Mouse (Mus musculus): ENCODE measurements around the gene Psd. TPM values are rescaled to one million over a fixed set of nuclear protein-coding genes. Genes with fewer than 3 reads are reported as not detected.

Psd gene
- 386 and 422 TPM in 2 replicates for polyA plus RNA-seq (2012; rRNA removed)

DNA sequence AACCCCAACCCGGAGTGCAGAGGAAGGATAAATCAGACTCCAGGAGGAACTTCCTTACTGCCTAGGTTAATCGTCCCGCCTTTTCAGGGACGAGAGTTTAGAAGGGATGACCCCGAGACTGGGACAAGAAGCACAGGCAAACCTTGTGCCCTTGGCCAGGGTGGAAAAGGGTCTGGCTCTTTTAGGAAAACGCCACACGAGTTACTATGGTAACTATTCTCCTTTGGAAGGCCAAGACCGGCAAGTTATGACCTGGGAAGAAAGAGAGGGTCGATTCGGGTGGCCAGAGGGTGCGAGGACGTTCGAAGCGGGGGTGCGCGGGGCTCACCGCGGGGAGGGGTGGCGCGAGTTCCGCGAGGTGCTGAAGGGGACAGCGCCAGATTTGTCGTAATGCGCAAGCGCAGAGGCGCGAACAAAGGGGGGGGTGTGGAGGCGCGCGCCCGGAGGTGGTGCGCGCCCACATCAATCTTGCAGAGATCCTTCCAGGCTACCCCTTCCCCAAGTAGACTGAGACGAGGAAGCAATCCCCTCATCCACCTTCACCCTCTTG lies at the start of gene Psd:
Gene Psd, minus strand, starts transcription at position 401 of the 550 bp plus-strand sequence.

DNA sequence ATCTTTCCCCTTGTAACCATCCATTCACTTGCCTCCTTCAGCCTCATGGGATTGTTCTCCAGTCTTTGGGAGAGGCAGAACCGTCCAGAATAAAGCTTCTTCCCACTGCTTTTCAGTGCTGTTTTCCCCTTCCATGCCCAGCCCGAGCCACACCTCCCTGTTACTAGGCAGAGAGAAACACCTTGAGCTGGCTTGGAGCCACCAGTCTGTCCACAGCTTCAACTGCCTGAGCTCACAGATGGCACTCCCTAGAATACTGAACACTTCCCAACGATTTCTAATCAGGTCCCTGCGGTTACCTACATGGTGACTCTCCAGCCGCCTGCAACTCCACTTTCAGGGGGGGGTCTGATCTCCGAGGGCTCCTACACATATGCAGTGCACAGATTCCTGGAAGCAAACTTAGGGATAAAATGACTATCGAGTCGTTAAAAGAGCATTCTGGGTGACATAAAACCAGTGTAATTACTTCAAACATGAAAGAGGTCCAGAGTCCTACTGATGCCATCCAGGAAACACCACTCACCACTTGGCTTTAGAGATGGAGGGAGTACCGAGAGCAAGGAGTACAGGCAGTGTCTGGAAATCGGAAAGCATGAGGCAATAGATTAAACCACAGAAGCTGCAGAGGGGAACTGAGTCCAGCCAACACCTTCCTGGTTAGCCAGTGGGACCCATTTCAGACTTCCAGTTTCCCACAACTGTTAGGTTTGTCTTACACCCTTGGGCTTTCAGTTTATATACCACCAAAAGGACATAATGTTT lies 23.4 kb upstream of the Psd start, which contains the start of gene 2310034G01Rik:
Gene 2310034G01Rik, minus strand, starts transcription at position 135 of the 765 bp plus-strand sequence.

DNA sequence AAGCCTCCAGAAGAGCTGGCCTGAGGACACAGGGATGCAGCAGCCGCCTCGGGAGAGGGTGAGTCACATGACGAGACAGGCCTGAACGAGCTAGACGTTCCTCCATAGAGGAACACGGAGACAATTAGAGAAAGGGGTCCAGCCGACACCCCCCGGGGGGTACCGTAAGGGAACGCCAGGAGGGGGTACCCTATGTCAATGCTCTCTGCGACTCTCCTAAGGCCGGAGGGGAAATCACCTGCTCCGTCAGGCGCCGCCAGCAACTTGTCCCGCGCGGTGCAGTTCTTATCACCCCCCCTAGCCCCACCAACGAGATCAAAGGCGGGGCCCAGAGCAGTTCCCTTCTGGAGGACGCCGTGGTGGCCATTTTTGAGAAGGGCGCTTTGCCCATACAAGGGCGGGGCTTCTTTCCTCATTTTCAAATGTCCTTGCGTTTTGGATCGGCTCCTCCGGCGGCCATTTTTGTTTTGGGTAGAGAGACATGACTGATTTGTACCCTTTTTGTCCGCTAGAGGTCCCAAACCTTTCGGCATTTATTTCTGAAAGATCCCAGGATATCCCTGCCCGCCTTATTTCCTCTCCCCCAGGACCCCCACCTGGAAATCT lies 11.5 kb upstream of the Psd start, which contains the start of gene Cuedc2:
Gene Cuedc2, minus strand, starts transcription at position 372 of the 606 bp plus-strand sequence.

DNA sequence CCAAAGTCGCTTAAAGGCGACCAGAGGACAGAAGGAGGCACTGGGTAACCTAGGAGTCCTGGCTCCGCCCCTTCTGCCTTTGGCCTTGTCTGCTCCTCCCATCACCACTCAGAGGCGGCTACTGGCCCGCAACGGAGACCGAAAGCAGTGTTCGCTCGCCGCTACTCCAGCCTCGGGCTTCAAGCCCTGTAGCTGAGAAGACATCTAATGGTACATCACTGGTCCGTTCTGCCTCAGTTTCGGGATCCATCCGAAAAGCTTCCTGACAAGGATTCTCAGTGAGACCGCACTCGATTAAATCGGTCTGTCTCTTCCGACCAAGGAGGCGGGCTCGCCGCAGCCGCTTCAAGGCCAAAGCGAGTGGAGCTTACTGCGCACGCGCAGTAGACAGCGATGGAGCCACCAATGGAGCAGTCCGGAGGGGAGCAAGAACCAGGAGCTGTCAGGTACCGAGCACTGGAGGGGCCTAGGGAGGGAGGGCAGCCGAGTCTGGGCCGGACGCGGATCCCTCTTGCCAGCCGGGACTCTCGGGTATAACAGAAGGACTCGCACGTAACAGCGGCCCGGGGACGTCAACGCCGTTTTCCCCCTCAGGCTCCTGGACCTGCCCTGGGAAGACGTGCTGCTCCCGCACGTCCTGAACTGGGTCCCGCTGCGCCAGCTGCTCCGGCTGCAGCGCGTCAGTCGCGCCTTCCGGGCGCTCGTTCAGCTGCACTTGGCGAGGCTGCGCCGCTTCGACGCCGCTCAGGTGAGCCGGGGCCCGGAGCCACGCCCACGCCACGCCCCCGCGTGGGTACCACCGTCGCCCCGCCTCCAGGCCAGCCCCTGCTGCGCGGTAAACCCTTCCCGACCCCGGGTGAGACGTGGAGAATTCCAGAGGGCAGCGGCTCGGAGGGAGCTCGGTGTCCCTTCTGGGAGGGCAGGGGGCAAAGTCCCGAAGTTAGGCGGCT lies 1.4 kb upstream of the Psd start, which contains the start of gene Fbxl15:
Gene Fbxl15, plus strand, starts transcription at position 104 of the 950 bp plus-strand sequence.

DNA sequence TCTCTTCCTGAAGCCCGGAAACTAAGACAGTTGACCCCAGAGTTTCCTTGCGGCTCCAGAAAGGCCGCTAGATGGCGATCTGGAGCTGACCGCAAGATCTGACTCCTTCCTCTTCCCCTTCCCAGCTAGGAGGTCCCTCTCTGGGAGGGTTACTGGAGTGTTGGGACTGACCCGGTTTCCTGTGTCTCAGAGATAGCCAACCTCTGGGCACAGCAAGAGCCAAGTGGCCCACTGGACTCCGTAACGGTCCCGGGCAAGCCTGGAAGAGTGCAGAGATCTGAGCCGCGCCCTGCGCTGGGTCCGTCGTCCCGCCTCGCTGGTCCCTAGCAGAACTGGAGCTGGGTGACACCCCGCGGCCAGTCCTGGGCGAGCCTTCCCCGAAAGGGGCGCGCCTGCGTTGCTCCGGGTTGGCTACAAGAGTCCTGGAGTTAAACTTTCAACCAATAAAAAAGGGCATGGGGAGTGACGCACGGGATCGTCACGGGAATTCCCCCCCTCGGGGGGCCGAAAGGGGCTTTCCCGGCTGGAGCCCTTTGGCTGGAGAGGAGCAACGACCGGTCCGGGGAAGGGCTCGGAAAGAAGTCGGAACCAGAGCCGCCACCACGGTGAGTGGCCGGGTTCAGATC lies 22.6 kb downstream of the Psd start, which contains the start of gene Nfkb2:
Gene Nfkb2, plus strand, starts transcription at position 105 of the 626 bp plus-strand sequence.

Other genes with a start within 250 kb of the Psd start
- not detected in 2 replicates for gene Elovl3, start 195.3 kb downstream of the Psd start, polyA plus RNA-seq (2012; rRNA removed)
- 0.48 and 0.63 TPM in 2 replicates for gene Pitx3, start 178.8 kb downstream of the Psd start, polyA plus RNA-seq (2012; rRNA removed)
- 65.4 and 67.3 TPM in 2 replicates for gene Gbf1, start 174.6 kb downstream of the Psd start, polyA plus RNA-seq (2012; rRNA removed)
- gene Nfkb2, start 22.8 kb downstream of the Psd start, polyA plus RNA-seq (2012; rRNA removed): 3.2 and 3.3 TPM in 2 replicates
- gene Fbxl15, start 1.0 kb upstream of the Psd start, polyA plus RNA-seq (2012; rRNA removed): 30.4 and 34.5 TPM in 2 replicates
- gene Cuedc2, start 11.5 kb upstream of the Psd start, polyA plus RNA-seq (2012; rRNA removed): 257 and 259 TPM in 2 replicates
- gene Mfsd13a, start 14.0 kb upstream of the Psd start, polyA plus RNA-seq (2012; rRNA removed): 15.7 and 20.4 TPM in 2 replicates
- 1.6 and 2.1 TPM in 2 replicates for gene 2310034G01Rik, start 23.1 kb upstream of the Psd start, polyA plus RNA-seq (2012; rRNA removed)
- gene Actr1a, start 68.6 kb upstream of the Psd start, polyA plus RNA-seq (2012; rRNA removed): 237 and 248 TPM in 2 replicates
- 14.1 and 14.5 TPM in 2 replicates for gene Sufu, start 69.7 kb upstream of the Psd start, polyA plus RNA-seq (2012; rRNA removed)
- 31.2 and 39.2 TPM in 2 replicates for gene Trim8, start 174.5 kb upstream of the Psd start, polyA plus RNA-seq (2012; rRNA removed)
- gene Arl3, start 246.0 kb upstream of the Psd start, polyA plus RNA-seq (2012; rRNA removed): 214 and 225 TPM in 2 replicates
- gene Sfxn2, start 246.2 kb upstream of the Psd start, polyA plus RNA-seq (2012; rRNA removed): 12.6 and 13.3 TPM in 2 replicates